Comparison of ENCODE assay signal across 10 mouse cellular contexts in the genomic region with DNA sequence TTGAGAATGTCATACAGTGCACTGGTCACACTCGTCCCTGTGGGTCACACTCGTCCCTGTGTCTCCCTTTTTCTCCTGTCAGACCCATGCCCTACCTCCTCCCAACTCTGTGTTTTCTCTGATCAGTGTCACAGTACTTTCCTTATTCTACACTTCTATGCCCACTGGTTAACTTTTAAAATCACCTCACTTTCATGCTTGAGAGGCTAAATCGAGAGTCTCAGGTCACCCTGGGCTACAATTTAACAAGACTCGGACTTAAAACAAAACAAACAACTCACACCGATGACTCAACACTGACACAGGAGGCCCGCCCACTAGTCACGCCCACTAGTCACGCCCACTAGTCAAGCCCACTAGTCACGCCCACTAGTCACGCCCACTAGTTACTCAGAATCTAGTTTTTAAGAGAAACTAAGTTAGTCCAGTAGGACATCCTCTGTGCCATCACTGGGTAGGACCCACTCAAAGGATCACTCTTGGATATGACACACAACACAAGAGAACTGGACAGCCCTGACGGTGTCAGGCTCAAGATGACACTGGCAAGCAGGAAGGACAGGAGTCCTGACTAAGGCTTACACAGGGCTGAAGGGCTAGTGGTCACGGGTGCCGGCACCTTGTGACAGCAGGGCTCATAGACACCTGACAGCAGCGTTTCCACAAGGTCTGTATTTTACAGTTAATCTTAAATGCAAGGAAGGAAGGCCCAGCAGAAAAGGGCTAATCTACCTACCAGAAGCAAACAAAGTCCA. TPM values are rescaled to one million over a fixed set of nuclear protein-coding genes. Genes with fewer than 3 reads are reported as not detected.
A peak's percentile ranks its signal among the peaks of the same experiment; 100 is the strongest.
DNase-seq lines count a peak whose midpoint lies in the region; TF ChIP-seq lines count a peak whose summit lies in the region.
"Had no signal": no experiment of that assay in that cellular context is flagged by ENCODE, and none has a peak within 500 bp of the region (broad histone marks: within the 10 kb centered on the region; RNA-seq: fewer than 3 reads in every experiment).

No protein-coding gene starts in this region.

- H3K79me3 ChIP-seq in C2C12 (ENCODE audit: low read depth), result peaks cover 31% of the 10 kb centered on the region

- H3K79me2 ChIP-seq in C2C12 (ENCODE audit: control insufficient read depth, insufficient read depth), result peaks cover 63% of the 10 kb centered on the region

- H3K36me3 ChIP-seq in C2C12 (ENCODE audit: control insufficient read depth, insufficient read depth), result peaks cover 20% of the 10 kb centered on the region

- H3K27me3 ChIP-seq in C2C12 (ENCODE audit: control insufficient read depth, insufficient read depth, insufficient read length), result no peaks in the 10 kb centered on the region
- H3K27me3 ChIP-seq: embryonic facial prominence, embryonic 13.5 days had no signal

- H3K4me3 ChIP-seq in C2C12 (ENCODE audit: insufficient read depth, poor library complexity, severe bottlenecking), result no peak overlapping the region
- H3K4me3 ChIP-seq: embryonic facial prominence, embryonic 13.5 days had no signal

- DNase-seq in adrenal gland, adult 18-20 months (ENCODE audit: low spot score in 2 of 2), result peak; percentile 57 to 60
- DNase-seq in kidney, adult 8-10 months, result peak; percentile 89 to 91
- peak; percentile 80 for DNase-seq in lung, postnatal 36 days
- no peak for DNase-seq in frontal cortex, postnatal 36 days (ENCODE audit: low spot score in 2 of 2)
- no peak for DNase-seq in layer of hippocampus, adult 9-11 months
- DNase-seq in MN1 (ENCODE audit: low spot score), result no peak
- DNase-seq in frontal cortex, postnatal 10 days (ENCODE audit: low spot score in 2 of 2), result no peak

- H3ac ChIP-seq in C2C12 (ENCODE audit: control insufficient read depth, insufficient read length, low read depth), result no peak overlapping the region

- TF ChIP-seq CTCF in C2C12 (IDR thresholded peaks at IDR 0.05; ENCODE audit: control insufficient read depth, insufficient read depth, insufficient read length), result no peak

TF ChIP-seq in C2C12, 6 proteins besides CTCF, POLR2A, EP300 and RAD21:
- peak; percentile 44 for TF ChIP-seq MAX (IDR thresholded peaks at IDR 0.05)
- no peak for TF ChIP-seq FOSL1 (IDR thresholded peaks at IDR 0.05; ENCODE audit: insufficient read depth, low read length, poor library complexity, severe bottlenecking)
TF ChIP-seq in C2C12: peak in this region for 1.

RNA-seq across cellular contexts. Expression of a gene that starts 10.9 kb away (rescaled TPM):
- polyA plus RNA-seq in C2C12 (2012; fragmentation: generic; extraction: Trizol), result 0.02 TPM
- not detected for total RNA-seq in adrenal gland, adult 18-20 months (2021)
- polyA plus RNA-seq: embryonic facial prominence, embryonic 13.5 days; spleen, adult 2 months had no signal

RNA-seq across cellular contexts. Expression of a gene that starts 13.8 kb away (rescaled TPM):
- 34.3 TPM for polyA plus RNA-seq in C2C12 (2012; fragmentation: generic; extraction: Trizol)
- total RNA-seq in adrenal gland, adult 18-20 months (2021), result 100 to 1,000 TPM; 110 to 132 TPM

RNA-seq across cellular contexts. Expression of a gene that starts 46.8 kb away (rescaled TPM):
- not detected for polyA plus RNA-seq in C2C12 (2012; fragmentation: generic; extraction: Trizol)
- not detected for total RNA-seq in adrenal gland, adult 18-20 months (2021)
- polyA plus RNA-seq: embryonic facial prominence, embryonic 13.5 days; spleen, adult 2 months had no signal

RNA-seq across cellular contexts. Expression of a gene that starts 57.7 kb away (rescaled TPM):
- polyA plus RNA-seq in C2C12 (2012; fragmentation: generic; extraction: Trizol), result 34.0 TPM
- 100 to 1,000 TPM; 147 to 279 TPM for total RNA-seq in adrenal gland, adult 18-20 months (2021)

RNA-seq across cellular contexts. Expression of a gene that starts 58.1 kb away (rescaled TPM):
- not detected for polyA plus RNA-seq in C2C12 (2012; fragmentation: generic; extraction: Trizol)
- total RNA-seq in adrenal gland, adult 18-20 months (2021), result 1 to 10 TPM; 3.2 to 3.4 TPM
- polyA plus RNA-seq: embryonic facial prominence, embryonic 13.5 days; spleen, adult 2 months had no signal

Comparison
In these comparisons a context has a peak if more than half of its experiments do, and no peak if none do; other contexts are left out.
1. DNase-seq: peak in adrenal gland, adult 18-20 months (2 of 2), kidney, adult 8-10 months (2 of 2) and lung, postnatal 36 days (single experiment); none in frontal cortex, postnatal 36 days (0 of 2), layer of hippocampus, adult 9-11 months (single experiment), MN1 (single experiment) and frontal cortex, postnatal 10 days (0 of 2).